19 mouse cellular contexts compared by ENCODE assay signal in genomic region chr4:118532663-118533062, GRCm38 (mm10). TPM values are rescaled to one million over a fixed set of nuclear protein-coding genes. Genes with fewer than 3 reads are reported as not detected.
"Had no signal": no experiment of that assay in that cellular context is flagged by ENCODE, and none has a peak within 500 bp of the region (broad histone marks: within the 10 kb centered on the region; RNA-seq: fewer than 3 reads in every experiment).

No protein-coding gene starts in this region.

- DNase-seq: lung, postnatal 14 days; lung, postnatal 36 days; right cerebral cortex, postnatal 14 days; thymus, adult 2 months; thymus, postnatal 25 days; thymus, postnatal 4 days had no signal

- H3K4me1 ChIP-seq: lung, embryonic 15.5 days; midbrain, embryonic 13.5 days; midbrain, embryonic 15.5 days; neural tube, embryonic 12.5 days; stomach, embryonic 15.5 days had no signal

- H3K9ac ChIP-seq: lung, embryonic 15.5 days; midbrain, embryonic 13.5 days; midbrain, embryonic 15.5 days; neural tube, embryonic 12.5 days; stomach, embryonic 15.5 days had no signal

- H3K4me3 ChIP-seq: lung, embryonic 15.5 days; megakaryocyte, embryonic 14.5 days; midbrain, embryonic 13.5 days; midbrain, embryonic 15.5 days; neural tube, embryonic 12.5 days; stomach, embryonic 15.5 days had no signal

- H3K9me3 ChIP-seq: lung, embryonic 15.5 days; megakaryocyte, embryonic 14.5 days; midbrain, embryonic 13.5 days; midbrain, embryonic 15.5 days; neural tube, embryonic 12.5 days; stomach, embryonic 15.5 days had no signal

- H3K27me3 ChIP-seq: lung, embryonic 15.5 days; midbrain, embryonic 13.5 days; midbrain, embryonic 15.5 days; neural tube, embryonic 12.5 days; stomach, embryonic 15.5 days had no signal

- ATAC-seq: lung, postnatal 0 days; midbrain, embryonic 13.5 days; midbrain, embryonic 15.5 days had no signal

- H3K27ac ChIP-seq: lung, embryonic 15.5 days; macrophage; midbrain, embryonic 13.5 days; midbrain, embryonic 15.5 days; neural tube, embryonic 12.5 days; stomach, embryonic 15.5 days; stomach, postnatal 0 days had no signal

- H3K4me2 ChIP-seq: lung, embryonic 15.5 days; midbrain, embryonic 11.5 days; midbrain, embryonic 13.5 days; midbrain, embryonic 15.5 days; neural tube, embryonic 12.5 days; stomach, embryonic 15.5 days had no signal

- H3K36me3 ChIP-seq: lung, embryonic 15.5 days; midbrain, embryonic 13.5 days; midbrain, embryonic 15.5 days; neural tube, embryonic 12.5 days; stomach, embryonic 15.5 days had no signal

RNA-seq across cellular contexts. Expression of gene 2610528J11Rik, which starts 5.9 kb away (rescaled TPM):
- polyA plus RNA-seq: macrophage; midbrain, embryonic 15.5 days; midbrain, postnatal 0 days; neural tube, embryonic 12.5 days; neural tube, embryonic 14.5 days had no signal

RNA-seq across cellular contexts. Expression of gene Tmem125, which starts 11.2 kb away (rescaled TPM):
- polyA plus RNA-seq: macrophage; midbrain, embryonic 13.5 days; neural tube, embryonic 14.5 days; testis, adult 2 months had no signal

RNA-seq across cellular contexts. Expression of gene Tie1, which starts 42.8 kb away (rescaled TPM):
- polyA plus RNA-seq: macrophage had no signal
